Mouse (Mus musculus): ENCODE data around the gene Hexim2.

Hexim2 gene

DNA sequence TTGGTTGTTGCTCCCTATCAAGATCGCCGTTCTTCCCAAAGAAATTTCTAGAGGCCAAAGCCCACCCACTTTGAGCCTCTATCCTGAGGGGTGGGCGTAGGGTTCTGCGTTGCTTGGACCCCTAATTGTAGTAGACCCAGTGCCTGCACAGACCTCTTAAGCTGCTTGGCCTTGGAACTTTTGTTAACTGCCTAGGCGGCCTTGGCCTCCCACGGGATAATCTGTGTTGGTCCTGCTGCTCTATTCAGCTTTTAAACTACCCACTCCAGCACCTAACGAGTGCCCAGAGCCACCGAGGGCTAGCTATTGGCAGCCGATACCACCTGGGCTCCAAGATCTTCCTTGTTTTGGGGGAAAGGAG is 19.7 kb upstream of the Hexim2 start:
- DNase-seq, result no peak

DNA sequence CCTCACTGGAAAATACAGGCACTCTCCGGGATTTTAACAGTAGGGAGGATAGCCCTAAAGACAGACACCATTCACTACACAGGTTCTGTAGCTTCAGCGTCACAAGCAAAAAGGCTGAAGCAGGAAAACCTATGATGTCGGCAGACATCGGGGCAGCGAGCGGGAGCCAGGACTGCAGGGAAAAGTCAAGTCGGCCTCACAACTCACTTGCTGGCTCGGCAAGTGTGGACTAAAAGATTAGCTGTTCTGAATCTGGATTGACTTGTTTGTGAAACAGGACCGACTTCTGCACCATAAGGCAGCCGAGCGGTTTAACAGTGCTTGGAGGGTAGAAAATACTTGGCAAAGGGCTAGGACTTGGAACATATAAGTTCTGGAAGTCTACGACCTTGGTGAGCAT is 19.2 kb upstream of the Hexim2 start:
- peak in 1 of 2 experiments; percentile 43 for DNase-seq

DNA sequence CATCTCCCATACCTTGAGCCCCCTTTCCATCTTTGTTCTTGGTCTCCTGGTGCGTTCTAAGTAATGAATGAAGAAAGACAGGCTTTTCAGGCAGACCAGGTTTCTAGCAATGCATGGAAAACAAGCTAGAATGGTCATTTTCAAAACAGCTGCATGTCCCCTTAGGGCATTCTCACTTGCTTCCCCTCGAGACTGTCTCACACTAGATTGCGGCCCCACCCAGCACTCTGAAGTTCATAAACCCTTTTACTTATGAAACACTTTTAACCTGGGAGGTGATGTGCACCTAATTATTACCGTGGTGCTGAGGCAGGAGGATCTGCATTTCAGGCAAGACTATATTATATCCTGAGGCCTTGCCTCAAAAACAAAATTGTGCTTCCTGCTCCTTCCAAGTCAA is 18.5 kb upstream of the Hexim2 start:
- no peak for DNase-seq

DNA sequence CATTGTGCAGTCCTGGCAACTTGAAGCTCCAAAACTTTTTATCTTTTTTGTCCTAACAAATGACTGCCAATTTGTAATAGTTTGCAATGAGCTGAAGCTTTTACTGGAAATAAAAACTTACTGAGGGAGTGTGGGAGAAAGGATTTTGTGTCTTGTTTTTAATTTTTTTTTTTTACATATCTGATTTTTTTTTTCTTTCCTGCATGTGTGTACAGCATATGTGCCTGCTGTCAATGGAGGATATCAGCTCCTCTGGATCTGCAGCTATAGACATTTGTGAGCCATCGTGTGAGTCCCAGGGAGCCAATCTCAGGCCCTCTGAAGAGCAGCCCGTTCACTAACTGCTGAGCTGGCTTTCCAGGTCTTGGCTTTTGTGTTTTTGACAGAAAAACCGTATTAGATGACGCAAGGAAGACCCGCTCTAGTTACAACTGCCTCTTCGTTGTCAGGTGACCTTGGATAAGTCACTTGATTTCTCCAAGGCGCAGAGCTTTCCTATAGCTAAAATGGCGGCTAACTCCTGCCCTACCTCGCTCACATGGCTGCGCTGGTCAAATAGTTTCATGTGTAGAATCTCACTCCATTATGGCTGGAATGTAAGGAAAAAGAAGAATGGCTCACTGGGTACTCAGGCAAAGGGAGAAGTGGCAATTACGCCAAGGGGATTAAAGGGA is 17.8 kb upstream of the Hexim2 start:
- DNase-seq, result no peak

DNA sequence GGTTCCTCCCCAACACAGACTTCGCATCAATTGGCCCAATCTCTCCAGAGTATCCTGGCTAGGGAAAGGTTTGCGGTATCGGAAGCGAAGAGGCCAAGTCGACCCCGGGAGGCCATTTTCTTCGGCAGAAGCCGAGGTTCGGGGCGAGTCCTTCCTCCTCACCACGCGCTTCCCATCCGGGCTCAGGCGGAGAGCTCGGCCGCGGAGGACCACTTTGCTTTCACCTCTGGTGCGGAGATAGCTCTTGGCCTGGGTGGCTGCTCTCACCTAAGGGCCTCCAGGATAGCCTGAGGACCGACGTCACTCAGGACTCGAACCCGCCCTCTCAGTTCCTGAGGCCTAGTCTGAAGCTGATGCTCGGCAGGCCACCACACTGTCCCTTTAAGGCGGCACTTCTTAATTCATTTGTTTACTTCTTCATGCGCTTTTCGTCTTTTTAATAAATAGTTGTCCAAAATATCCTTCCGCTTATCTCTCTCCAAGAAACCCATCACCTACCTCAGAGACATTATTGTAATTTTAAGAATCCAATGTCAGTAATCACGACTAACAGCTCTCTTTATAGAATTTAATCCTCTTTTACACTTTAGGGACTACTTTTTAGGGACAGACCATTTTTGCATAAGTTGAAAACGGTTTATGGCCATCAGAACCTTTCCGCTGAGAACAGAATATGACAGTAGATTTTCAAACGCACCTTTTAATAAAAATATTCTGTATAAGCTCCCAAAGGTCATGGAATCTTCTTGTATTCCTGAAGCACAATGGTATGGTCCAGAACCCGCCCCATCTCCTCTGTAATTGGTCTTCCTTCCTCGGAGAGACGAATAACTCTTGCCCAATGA is 16.8 kb upstream of the Hexim2 start:
- DNase-seq, result peak; percentile 87 to 91

DNA sequence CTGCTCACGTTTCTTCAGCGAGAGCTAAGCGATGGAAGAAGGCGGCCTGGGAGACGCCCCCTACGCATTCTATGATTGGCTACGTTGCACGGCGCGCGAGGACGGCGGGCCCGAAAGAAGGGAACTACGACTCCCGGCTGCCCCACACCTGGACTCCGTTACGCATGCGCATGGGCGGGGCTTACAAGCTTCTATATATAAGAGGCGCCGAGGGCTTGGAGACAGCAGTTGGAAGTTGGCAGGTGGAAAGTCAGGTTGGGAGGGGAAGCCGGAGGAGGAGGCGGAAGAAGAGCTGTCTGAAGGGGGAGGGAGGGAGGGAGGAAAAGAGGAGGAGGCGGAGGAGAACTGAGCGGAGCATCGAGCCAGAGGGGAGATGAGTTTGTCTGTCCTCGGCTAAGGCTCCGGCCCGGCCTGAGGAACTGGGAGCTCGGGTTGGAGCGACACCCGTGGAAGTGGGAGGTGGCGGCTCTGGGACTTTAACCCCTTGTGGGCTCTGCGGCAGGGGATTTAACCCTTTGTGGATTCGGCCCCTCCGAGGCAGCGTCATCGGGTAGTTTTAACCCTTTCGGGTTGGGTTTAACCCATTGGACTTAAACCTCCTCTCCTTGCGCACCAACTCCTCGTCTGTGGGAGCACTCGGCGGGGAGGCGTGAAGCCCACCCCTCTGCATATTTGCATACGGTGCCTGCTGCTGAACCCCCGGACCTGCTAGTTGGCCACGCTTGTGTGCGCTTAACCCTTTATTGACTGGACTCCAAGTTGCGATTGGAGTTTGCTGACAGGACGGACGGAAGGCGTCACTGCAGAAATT is 16.0 kb upstream of the Hexim2 start, which contains the start of gene Hexim1:
Hexim1 (plus strand) TSS at position 224 of the 811 bp plus-strand sequence.
- DNase-seq, result peak; percentile 99 to 100

DNA sequence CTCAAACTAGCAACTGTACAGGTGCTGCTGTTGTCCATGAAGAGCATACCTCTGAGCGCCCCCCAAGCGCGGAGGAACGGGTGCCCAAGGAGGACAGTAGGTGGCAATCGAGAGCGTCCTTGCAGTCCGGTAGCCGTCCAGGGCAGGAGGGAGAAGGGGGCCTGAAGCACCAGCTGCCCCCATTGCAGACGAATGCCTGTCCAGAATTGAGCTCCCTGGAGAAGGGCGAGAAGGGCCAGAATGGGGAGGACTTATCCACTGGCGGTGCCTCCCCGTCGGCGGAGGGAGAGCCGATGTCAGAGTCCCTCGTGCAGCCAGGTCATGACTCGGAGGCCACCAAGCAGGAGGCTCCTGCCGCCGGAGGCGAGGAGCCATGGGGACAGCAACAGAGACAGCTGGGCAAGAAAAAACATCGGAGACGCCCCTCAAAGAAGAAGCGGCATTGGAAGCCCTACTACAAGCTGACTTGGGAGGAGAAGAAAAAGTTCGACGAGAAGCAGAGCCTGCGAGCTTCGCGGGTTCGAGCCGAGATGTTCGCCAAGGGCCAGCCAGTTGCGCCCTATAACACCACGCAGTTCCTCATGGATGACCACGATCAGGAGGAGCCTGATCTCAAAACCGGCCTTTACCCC is 15.2 kb upstream of the Hexim2 start:
- DNase-seq, result peak; percentile 80 to 87

DNA sequence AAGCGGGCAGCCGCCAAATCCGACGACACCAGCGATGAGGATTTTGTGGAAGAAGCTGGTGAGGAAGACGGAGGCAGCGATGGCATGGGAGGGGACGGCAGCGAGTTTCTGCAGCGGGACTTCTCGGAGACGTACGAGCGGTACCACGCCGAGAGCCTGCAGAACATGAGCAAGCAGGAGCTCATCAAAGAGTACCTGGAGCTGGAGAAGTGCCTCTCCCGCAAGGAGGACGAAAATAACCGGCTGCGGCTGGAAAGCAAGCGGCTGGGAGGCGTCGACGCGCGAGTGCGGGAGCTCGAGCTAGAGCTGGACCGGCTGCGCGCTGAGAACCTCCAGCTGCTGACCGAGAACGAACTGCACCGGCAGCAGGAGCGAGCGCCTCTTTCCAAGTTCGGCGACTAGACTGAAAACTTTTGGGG is 14.6 kb upstream of the Hexim2 start:
- peak; percentile 45 to 67 for DNase-seq

DNA sequence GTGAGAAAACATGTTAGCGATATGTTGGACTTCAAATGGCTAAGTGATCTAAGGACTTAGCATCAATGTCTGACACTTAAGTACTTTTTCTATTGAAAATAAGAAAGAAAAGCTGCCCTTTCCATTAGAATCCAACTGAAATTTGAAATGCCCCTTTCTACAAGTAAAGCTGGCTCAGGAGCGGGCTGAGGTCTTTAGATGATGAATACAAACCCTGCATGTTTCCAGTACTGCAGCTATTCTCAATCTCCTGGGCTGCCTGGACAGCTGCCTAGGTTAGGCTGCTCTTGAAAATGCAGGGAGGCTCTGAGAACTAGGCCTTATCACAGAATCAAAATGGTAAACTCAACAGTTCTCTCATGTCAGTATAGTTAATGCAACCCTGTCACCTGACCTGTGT is 13.4 kb upstream of the Hexim2 start:
- no peak for DNase-seq

DNA sequence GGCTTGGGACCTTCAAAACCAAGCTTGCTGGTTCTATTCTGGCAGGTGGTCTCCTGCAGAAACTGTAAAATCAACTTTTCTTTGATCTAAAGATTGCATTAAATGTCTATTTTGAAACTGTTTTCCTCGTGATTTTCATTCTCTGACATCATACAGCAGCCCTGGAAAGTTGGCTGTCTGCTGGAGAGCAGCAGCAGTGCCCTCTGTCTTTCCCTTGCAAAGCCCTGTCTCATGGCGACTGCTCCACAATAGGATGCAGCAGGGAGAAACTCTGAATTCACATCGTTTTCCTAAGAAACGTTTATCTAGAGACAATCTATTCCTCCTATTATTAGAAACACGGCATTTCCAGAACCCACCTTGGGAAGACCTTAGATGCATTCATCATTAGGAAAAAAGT is 12.6 kb upstream of the Hexim2 start:
- DNase-seq, result no peak

DNA sequence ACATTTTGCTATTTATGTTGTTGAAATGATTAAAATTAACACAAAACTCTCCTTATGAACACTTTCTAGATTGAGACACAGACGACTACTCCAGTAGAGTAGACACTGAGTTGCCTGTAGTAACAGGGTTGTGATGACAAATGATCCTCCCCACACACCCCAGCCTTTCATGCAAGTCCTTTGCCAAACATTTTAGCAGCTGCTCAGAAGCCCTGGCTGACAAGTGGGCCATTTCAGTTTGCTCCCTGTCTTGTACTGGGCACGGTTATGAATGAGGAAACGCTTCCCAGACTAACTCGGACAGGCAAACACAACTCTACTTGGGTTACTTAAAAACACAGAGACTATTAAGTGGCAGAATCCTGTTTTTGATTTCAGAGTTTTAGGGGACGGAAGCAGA is 11.9 kb upstream of the Hexim2 start:
- DNase-seq, result no peak

DNA sequence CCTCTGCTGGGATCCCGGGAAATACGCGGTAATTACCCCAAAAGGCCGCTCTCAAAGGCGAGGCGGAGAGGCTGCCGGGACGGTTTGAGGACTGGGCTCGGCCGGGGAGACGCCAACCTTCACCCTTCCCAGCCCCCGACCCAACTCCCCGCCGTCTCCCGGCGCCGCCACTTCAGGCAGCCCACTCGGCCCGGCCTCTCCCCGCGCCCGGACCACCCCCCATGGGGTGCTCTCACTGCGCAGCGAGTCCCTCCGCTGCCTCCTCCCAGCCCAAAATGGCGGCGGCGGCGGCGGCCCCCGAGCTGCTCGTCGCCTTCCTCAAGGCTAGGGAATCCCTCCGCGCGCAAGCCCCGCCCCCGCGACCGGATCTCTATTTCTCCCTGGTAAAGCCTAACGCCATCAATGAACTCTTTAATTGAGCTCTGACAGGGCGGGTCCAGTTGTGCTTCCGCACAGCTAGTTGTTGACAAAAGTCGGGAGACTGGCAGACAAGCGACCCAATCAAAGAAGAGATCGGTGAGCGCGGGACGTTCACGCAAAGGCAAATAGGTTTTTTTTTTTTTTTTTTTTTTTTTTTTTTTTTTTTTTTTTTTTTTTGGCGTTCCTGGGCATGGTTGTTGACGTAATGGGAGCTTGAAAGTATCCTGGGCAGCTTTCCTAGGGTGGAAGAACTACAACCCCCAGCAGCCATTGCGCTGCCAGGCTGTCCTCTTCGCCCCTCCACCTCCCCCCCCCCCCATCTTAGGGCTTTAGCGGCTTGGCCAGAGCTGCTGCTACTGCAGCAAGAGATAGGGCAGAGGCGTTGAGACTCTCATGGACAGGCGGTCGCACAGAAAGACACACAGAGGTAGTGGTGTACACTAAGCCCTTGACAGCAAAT is 587 bp downstream of the Hexim2 start:
- peak; percentile 100 for DNase-seq

DNA sequence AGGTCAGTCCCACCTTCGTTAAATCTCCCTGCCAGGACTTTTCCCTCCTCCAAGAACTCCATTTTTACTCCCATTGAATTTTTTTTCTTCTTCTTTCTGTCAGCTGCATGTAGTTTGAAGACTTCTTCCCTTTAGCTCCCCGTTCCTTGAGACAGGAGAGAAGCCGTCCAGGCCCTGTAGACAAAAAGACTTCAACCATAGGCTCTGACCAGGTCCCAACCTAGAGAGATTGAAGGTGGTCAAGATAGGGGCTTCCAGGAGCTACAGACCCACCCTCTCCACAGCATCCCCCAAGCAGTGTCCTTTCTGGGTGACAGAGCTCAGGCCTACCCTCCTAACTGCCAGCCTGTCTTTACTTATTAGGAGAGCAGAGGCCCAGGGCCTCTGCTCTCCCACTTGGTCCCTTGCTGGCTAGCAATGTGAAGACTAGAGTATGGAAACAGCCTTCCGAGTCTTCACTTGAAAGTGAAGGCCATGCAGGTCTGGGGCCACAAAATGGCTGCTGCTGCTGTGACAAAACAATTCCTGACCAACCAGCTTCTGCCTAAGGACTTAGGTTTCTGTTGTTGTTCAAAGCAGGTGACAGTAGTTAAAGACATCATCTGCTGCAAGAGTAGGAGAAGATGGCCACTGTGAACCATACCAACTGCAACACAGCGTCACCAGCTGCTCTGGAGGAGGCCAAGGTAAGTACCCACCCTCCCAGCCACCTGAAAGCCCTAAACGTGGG is 1.4 kb downstream of the Hexim2 start:
- DNase-seq, result no peak

DNA sequence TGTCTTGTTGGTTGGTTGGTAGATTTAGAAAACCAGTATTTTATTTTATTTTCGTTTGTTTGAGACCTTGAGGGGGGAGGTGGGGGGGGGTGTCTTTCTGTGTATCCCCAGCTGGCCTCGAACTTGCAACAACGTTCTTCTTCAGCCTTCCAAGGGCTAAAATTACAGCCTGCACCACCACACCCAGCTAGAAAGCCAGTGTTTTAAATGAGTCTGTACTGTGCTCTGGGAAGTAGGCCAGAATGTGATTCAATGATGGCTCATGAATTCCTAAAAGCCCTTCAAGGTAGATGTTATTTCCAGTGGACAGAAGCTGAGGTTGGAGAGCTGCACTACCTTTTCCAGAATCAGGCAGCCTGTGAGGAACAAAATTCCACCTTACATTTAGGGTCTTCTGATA is 2.0 kb downstream of the Hexim2 start:
- no peak for DNase-seq

DNA sequence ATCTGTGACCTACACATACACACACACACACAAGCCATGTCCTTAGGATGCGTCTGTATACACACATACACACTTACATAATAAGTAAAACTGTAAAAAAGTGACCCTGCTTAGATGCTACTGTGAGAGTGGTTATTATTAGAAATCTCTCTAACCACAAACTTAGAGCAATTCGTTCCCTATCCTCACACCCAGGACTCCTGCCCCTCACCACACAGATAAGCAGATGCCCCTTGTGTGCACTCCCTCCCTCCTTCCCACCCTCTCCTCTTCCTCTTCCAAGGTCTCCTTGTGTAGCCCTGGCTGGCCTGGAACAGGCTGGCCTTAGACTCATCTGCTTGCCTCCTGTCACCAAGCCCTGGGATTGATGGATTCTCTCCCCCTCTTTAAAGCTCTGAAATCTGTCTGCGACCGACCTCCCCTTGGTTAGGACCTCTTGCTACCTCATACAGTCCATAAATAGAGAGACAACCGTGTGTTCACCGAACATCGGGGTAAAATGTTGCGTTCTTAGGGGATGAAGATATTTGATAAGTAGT is 3.9 kb downstream of the Hexim2 start:
- no peak for DNase-seq

DNA sequence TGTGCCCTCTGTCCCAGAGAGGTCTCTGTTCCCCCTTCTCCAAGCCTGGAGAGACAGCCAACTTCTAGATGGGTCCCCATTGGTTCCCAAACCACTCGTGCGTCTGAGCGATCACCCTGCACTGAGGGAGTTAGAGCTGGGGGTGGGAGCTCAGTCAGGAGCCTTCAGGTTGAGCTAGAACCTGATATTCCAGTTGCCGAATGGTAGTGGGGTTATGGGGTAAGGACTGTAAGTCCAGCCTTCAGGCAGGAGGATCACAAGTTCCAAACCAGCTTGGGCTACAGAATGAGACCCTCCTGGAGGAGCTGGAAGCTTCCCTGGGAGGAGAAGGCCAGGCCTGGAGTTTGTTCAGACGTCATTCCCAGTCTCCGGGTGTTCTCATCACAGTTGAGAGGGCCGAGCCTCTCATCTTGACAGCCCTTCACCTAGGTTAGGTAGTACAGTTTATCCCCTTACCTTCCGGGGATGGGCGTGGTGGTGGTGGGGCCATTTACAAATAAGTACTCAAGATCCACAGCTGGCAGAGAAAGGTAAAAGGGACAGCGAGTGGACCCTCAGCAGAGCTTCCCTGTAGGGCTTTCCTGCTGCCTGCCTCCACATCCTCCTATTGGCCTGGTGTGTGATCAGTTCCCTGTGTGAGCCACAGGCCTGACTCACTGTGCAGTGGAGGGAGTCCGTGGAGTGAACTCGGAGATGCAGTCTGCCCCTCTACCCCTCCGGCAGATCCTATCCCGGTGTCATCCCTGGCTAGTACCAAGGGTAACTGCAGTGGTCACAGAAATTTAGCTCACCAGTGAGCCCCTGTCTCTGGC is 7.9 kb downstream of the Hexim2 start:
- no peak for DNase-seq

DNA sequence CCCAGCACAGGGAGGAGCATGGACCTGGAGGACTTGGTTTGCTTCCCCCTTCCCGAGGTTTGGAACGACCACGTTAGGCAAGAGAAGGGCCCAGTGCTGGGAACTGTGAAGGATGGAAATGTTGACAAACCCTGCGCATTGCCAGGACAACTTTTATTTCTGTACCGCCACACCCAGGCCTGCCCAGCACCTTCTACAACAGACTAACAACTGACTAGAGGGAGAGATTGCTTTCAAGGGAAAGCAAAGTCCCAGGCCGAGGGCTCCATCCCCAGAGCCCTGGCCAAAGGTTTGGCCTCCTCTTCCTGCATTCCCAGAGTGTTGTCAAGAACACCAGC is 8.5 kb downstream of the Hexim2 start:
- no peak for DNase-seq

DNA sequence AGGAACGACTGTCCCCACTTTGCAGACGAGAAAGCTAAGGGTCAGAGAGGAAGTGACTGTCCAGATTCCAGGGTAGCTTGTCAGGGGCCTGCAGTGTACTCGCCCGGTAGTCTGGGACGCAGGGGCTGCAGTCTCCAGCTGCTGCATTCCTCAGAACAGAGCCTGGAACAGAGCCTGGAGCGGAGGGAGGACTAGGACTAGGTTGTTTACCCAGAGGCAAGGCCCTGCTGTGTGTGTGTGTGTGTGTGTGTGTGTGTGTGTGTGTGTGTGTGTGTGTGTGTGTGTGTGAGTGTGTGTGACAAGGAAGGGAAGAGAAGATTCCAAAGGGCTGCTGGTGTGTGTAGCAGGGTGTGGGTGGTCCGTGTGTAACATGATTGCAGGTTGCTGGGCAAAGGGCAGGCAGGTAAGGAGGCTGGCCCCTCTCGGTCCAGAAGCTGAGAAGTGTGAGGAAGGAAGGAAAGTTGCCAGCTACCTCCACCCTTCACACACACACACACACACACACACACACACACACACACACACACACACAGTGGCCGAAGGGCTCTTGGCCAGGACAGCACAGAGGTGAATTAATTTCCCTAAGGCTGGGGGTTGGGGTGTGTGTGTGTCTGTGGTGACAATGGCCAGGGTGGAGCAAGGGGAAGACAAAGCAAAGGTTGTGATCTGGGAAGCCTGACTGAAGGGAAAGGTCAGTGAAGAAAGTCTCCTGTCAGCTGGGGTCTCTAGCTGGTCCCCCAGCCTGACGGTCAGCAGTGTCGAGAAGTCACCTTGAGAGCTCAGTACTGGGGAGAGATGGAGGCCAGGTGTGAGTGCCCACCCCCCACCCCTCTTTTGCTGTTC is 9.1 kb downstream of the Hexim2 start:
- DNase-seq, result peak; percentile 78 to 82

DNA sequence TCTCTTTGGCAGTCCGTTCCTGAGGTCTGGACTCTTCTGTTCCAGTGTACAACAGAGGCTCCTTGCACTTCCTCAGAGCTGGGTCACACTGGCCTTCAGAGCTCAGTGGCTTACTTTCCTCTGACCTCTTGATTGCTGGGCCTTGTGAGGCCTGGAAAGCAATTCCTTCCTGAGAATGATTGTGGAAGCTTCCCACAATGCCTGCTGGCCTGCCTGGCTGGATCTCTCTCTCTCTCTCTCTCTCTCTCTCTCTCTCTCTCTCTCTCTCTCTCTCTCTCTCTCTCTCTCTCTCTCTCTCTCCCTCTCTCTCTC is 9.7 kb downstream of the Hexim2 start:
- DNase-seq, result peak; percentile 46 to 47
